Mouse (Mus musculus): ENCODE measurements around the gene Slc13a2. TPM values are rescaled to one million over a fixed set of nuclear protein-coding genes. Genes with fewer than 3 reads are reported as not detected.

The Slc13a2 gene
- polyA plus RNA-seq, 1 experiment from 2014 or later, result not detected

- Histone ChIP-seq H3K4me2 (ENCODE audit: low read length) (no peak overlapping the region), H3K27ac (ENCODE audit: low read length) (no peak overlapping the region), H3K4me1 (replicated peaks; ENCODE audit: control insufficient read depth, insufficient read depth, low read length) (peaks cover 4% of the 10 kb centered on the region; the same call in 1 of the 2 replicates), H3K36me3 (ENCODE audit: control insufficient read depth, insufficient read depth) (no peaks in the 10 kb centered on the region), H3K9ac (replicated peaks; ENCODE audit: low read depth, low read length) (no peak overlapping the region), H3K9me3 (ENCODE audit: control insufficient read depth, low read length) (no peaks in the 10 kb centered on the region), H3K4me3 (replicated peaks; ENCODE audit: low read length) (no peak overlapping the region), H3K27me3 (replicated peaks; ENCODE audit: control insufficient read depth, insufficient read depth, low read length) (no peaks in the 10 kb centered on the region)
- ATAC-seq, result no peak
- WGBS, result 78% methylated on average over 6 of the region's 6 CpGs
Measured at GRCm38 (mm10) chr11:78402062-78402461, 20.0 kb downstream of the Slc13a2 start.

- Histone ChIP-seq H3K4me1 (replicated peaks; ENCODE audit: control insufficient read depth, insufficient read depth, low read length) (peaks cover 5% of the 10 kb centered on the region; the same call in 1 of the 2 replicates), H3K27me3 (replicated peaks; ENCODE audit: control insufficient read depth, insufficient read depth, low read length) (no peaks in the 10 kb centered on the region), H3K4me3 (replicated peaks; ENCODE audit: low read length) (no peak overlapping the region), H3K9ac (replicated peaks; ENCODE audit: low read depth, low read length) (no peak overlapping the region), H3K9me3 (ENCODE audit: control insufficient read depth, low read length) (no peaks in the 10 kb centered on the region), H3K27ac (ENCODE audit: low read length) (no peak overlapping the region), H3K36me3 (ENCODE audit: control insufficient read depth, insufficient read depth) (no peaks in the 10 kb centered on the region), H3K4me2 (ENCODE audit: low read length) (no peak overlapping the region)
- no peak for ATAC-seq
- WGBS, result 80% methylated on average over 3 of the region's 3 CpGs
Measured at GRCm38 (mm10) chr11:78401469-78401868, 20.5 kb downstream of the Slc13a2 start.

- no peak overlapping the region for H3K4me2 ChIP-seq (ENCODE audit: low read length)
- WGBS, result 85% methylated on average over 3 of the region's 3 CpGs
- no peaks in the 10 kb centered on the region for H3K9me3 ChIP-seq (ENCODE audit: control insufficient read depth, low read length)
- H3K4me3 ChIP-seq (replicated peaks; ENCODE audit: low read length), result no peak overlapping the region
- no peak overlapping the region for H3K27ac ChIP-seq (ENCODE audit: low read length)
- no peak overlapping the region for H3K9ac ChIP-seq (replicated peaks; ENCODE audit: low read depth, low read length)
- ATAC-seq, result no peak
- peaks cover 5% of the 10 kb centered on the region; the same call in 1 of the 2 replicates for H3K4me1 ChIP-seq (replicated peaks; ENCODE audit: control insufficient read depth, insufficient read depth, low read length)
- no peaks in the 10 kb centered on the region for H3K36me3 ChIP-seq (ENCODE audit: control insufficient read depth, insufficient read depth)
- H3K27me3 ChIP-seq (replicated peaks; ENCODE audit: control insufficient read depth, insufficient read depth, low read length), result no peaks in the 10 kb centered on the region
Measured at GRCm38 (mm10) chr11:78400936-78401335, 21.1 kb downstream of the Slc13a2 start.

- WGBS, result 17% methylated on average over 8 of the region's 8 CpGs
- Histone ChIP-seq H3K9ac (replicated peaks; ENCODE audit: low read depth, low read length) (no peak overlapping the region), H3K4me2 (ENCODE audit: low read length) (no peak overlapping the region), H3K36me3 (ENCODE audit: control insufficient read depth, insufficient read depth) (no peaks in the 10 kb centered on the region), H3K9me3 (ENCODE audit: control insufficient read depth, low read length) (no peaks in the 10 kb centered on the region), H3K4me3 (replicated peaks; ENCODE audit: low read length) (no peak overlapping the region), H3K27ac (ENCODE audit: low read length) (no peak overlapping the region), H3K4me1 (replicated peaks; ENCODE audit: control insufficient read depth, insufficient read depth, low read length) (peaks cover 5% of the 10 kb centered on the region; the same call in 1 of the 2 replicates), H3K27me3 (replicated peaks; ENCODE audit: control insufficient read depth, insufficient read depth, low read length) (no peaks in the 10 kb centered on the region)
- ATAC-seq, result no peak
Measured at GRCm38 (mm10) chr11:78399680-78400079, 22.3 kb downstream of the Slc13a2 start.

- no peak for ATAC-seq
- no peak overlapping the region for H3K4me3 ChIP-seq (replicated peaks; ENCODE audit: low read length)
- WGBS, result 80% methylated on average over 6 of the region's 6 CpGs
Measured at GRCm38 (mm10) chr11:78398212-78398611, 23.8 kb downstream of the Slc13a2 start.

GRCm38 (mm10) chr11:78397397-78397796 is 24.6 kb downstream of the Slc13a2 start:
- no peaks in the 10 kb centered on the region for H3K36me3 ChIP-seq (ENCODE audit: control insufficient read depth, insufficient read depth)
- H3K9me3 ChIP-seq (ENCODE audit: control insufficient read depth, low read length), result no peaks in the 10 kb centered on the region
- peaks cover 5% of the 10 kb centered on the region; the same call in 1 of the 2 replicates for H3K4me1 ChIP-seq (replicated peaks; ENCODE audit: control insufficient read depth, insufficient read depth, low read length)
- H3K9ac ChIP-seq (replicated peaks; ENCODE audit: low read depth, low read length), result no peak overlapping the region; the same call in 1 of the 2 replicates
- H3K4me2 ChIP-seq (ENCODE audit: low read length), result peak overlapping the region; percentile 44
- 0 out of 2 replicates have a peak overlapping the region, but pooled peaks have one; percentile 18 for H3K4me3 ChIP-seq (replicated peaks; ENCODE audit: low read length)
- no peak overlapping the region for H3K27ac ChIP-seq (ENCODE audit: low read length)
- H3K27me3 ChIP-seq (replicated peaks; ENCODE audit: control insufficient read depth, insufficient read depth, low read length), result no peaks in the 10 kb centered on the region
- 10% methylated on average over 18 of the region's 18 CpGs for WGBS
- peak; percentile 47; the same call in 1 of the 2 replicates for ATAC-seq

More at GRCm38 (mm10) chr11:78398212-78398611, 23.8 kb downstream of the Slc13a2 start:
- no peaks in the 10 kb centered on the region for H3K36me3 ChIP-seq (ENCODE audit: control insufficient read depth, insufficient read depth)
- no peak overlapping the region for H3K9ac ChIP-seq (replicated peaks; ENCODE audit: low read depth, low read length)
- H3K27me3 ChIP-seq (replicated peaks; ENCODE audit: control insufficient read depth, insufficient read depth, low read length), result no peaks in the 10 kb centered on the region
- no peak overlapping the region for H3K27ac ChIP-seq (ENCODE audit: low read length)
- peaks cover 5% of the 10 kb centered on the region; the same call in 1 of the 2 replicates for H3K4me1 ChIP-seq (replicated peaks; ENCODE audit: control insufficient read depth, insufficient read depth, low read length)
- no peaks in the 10 kb centered on the region for H3K9me3 ChIP-seq (ENCODE audit: control insufficient read depth, low read length)
- no peak overlapping the region for H3K4me2 ChIP-seq (ENCODE audit: low read length)

- peaks cover 5% of the 10 kb centered on the region; the same call in 1 of the 2 replicates for H3K4me1 ChIP-seq (replicated peaks; ENCODE audit: control insufficient read depth, insufficient read depth, low read length)
- peak overlapping the region; percentile 44 for H3K4me2 ChIP-seq (ENCODE audit: low read length)
- no peaks in the 10 kb centered on the region for H3K9me3 ChIP-seq (ENCODE audit: control insufficient read depth, low read length)
- WGBS, result 36% methylated on average over 11 of the region's 11 CpGs
- 0 out of 2 replicates have a peak overlapping the region, but pooled peaks have one; percentile 18 for H3K4me3 ChIP-seq (replicated peaks; ENCODE audit: low read length)
- no peaks in the 10 kb centered on the region for H3K27me3 ChIP-seq (replicated peaks; ENCODE audit: control insufficient read depth, insufficient read depth, low read length)
- ATAC-seq, result no peak
- no peaks in the 10 kb centered on the region for H3K36me3 ChIP-seq (ENCODE audit: control insufficient read depth, insufficient read depth)
- H3K9ac ChIP-seq (replicated peaks; ENCODE audit: low read depth, low read length), result no peak overlapping the region; the same call in 1 of the 2 replicates
- H3K27ac ChIP-seq (ENCODE audit: low read length), result no peak overlapping the region
Measured at GRCm38 (mm10) chr11:78396950-78397349, 25.1 kb downstream of the Slc13a2 start.

GRCm38 (mm10) chr11:78392728-78393127 is 29.3 kb downstream of the Slc13a2 start:
- no peak overlapping the region for H3K9ac ChIP-seq (replicated peaks; ENCODE audit: low read depth, low read length)
- H3K27me3 ChIP-seq (replicated peaks; ENCODE audit: control insufficient read depth, insufficient read depth, low read length), result no peaks in the 10 kb centered on the region
- H3K9me3 ChIP-seq (ENCODE audit: control insufficient read depth, low read length), result no peaks in the 10 kb centered on the region
- peaks cover 5% of the 10 kb centered on the region; the same call in 1 of the 2 replicates for H3K4me1 ChIP-seq (replicated peaks; ENCODE audit: control insufficient read depth, insufficient read depth, low read length)
- H3K4me3 ChIP-seq (replicated peaks; ENCODE audit: low read length), result no peak overlapping the region
- no peaks in the 10 kb centered on the region for H3K36me3 ChIP-seq (ENCODE audit: control insufficient read depth, insufficient read depth)
- WGBS, result 86% methylated on average over 3 of the region's 3 CpGs
- ATAC-seq, result no peak
- H3K4me2 ChIP-seq (ENCODE audit: low read length), result no peak overlapping the region
- H3K27ac ChIP-seq (ENCODE audit: low read length), result no peak overlapping the region

GRCm38 (mm10) chr11:78386508-78387043 is 35.4 kb downstream of the Slc13a2 start, which contains the start of gene Foxn1:
Gene Foxn1 (minus strand): TSS chr11:78386558.
- ATAC-seq, result no peak
- 83% methylated on average over 14 of the region's 14 CpGs for WGBS
- no peaks in the 10 kb centered on the region for H3K4me1 ChIP-seq (replicated peaks; ENCODE audit: control insufficient read depth, insufficient read depth, low read length)

More at GRCm38 (mm10) chr11:78386508-78387043, 35.4 kb downstream of the Slc13a2 start, which contains the start of gene Foxn1:
- Histone ChIP-seq H3K36me3 (ENCODE audit: control insufficient read depth, insufficient read depth) (no peaks in the 10 kb centered on the region), H3K9me3 (ENCODE audit: control insufficient read depth, low read length) (no peaks in the 10 kb centered on the region), H3K4me2 (ENCODE audit: low read length) (no peak within 1 kb of the TSS), H3K4me3 (replicated peaks; ENCODE audit: low read length) (no peak within 1 kb of the TSS), H3K27me3 (replicated peaks; ENCODE audit: control insufficient read depth, insufficient read depth, low read length) (no peaks in the 10 kb centered on the region), H3K9ac (replicated peaks; ENCODE audit: low read depth, low read length) (no peak within 1 kb of the TSS), H3K27ac (ENCODE audit: low read length) (no peak within 1 kb of the TSS)
